17 mouse cellular contexts compared by ENCODE assay signal in the genomic region with DNA sequence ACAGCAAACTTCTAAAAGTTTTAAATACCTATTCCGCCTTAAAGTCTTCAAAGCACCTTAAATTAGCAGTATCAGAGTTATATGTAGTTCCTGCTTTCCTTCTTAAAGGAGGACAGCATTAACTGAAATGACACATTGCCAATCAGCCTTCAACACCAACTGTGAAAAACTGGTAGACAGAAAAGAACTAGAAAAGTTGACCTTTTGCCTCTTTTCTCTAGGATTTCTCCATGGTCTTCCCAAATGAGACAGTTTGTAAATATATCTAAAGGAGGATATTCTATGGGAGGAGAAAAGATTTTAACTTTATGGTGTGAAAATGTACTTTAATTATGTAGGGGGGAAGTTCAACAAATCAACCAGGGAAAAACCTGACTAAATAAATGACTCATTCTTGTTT. TPM values are rescaled to one million over a fixed set of nuclear protein-coding genes. Genes with fewer than 3 reads are reported as not detected.
A peak's percentile ranks its signal among the peaks of the same experiment; 100 is the strongest.
DNase-seq lines count a peak whose midpoint lies in the region; ATAC-seq and TF ChIP-seq lines count a peak whose summit lies in the region.
"Had no signal": no experiment of that assay in that cellular context is flagged by ENCODE, and none has a peak within 500 bp of the region (broad histone marks: within the 10 kb centered on the region; RNA-seq: fewer than 3 reads in every experiment).

No protein-coding gene starts in this region.

- H3K4me2 ChIP-seq in forebrain, embryonic 14.5 days (ENCODE audit: low read length), result peak overlapping the region; percentile 77
- no peak overlapping the region for H3K4me2 ChIP-seq in forebrain, embryonic 12.5 days
- H3K4me2 ChIP-seq in hindbrain, embryonic 13.5 days, result no peak overlapping the region; the same call in 1 of the 2 replicates
- H3K4me2 ChIP-seq in midbrain, embryonic 15.5 days, result peak overlapping the region; percentile 9; the same call in 1 of the 2 replicates
- H3K4me2 ChIP-seq in midbrain, embryonic 16.5 days (ENCODE audit: low read length), result no peak overlapping the region
- peak overlapping the region; percentile 69 for H3K4me2 ChIP-seq in myocyte (ENCODE audit: low read depth)

- H3K9me3 ChIP-seq in forebrain, embryonic 14.5 days (replicated peaks; ENCODE audit: control insufficient read depth, low read length), result no peaks in the 10 kb centered on the region
- no peaks in the 10 kb centered on the region for H3K9me3 ChIP-seq in forebrain, embryonic 12.5 days
- H3K9me3 ChIP-seq in hindbrain, embryonic 10.5 days, result no peaks in the 10 kb centered on the region
- H3K9me3 ChIP-seq in hindbrain, embryonic 13.5 days, result no peaks in the 10 kb centered on the region
- no peaks in the 10 kb centered on the region for H3K9me3 ChIP-seq in midbrain, embryonic 15.5 days
- no peaks in the 10 kb centered on the region for H3K9me3 ChIP-seq in midbrain, embryonic 16.5 days (replicated peaks; ENCODE audit: control insufficient read depth, low read length, poor library complexity, severe bottlenecking)
- H3K9me3 ChIP-seq: G1E had no signal

- no peak overlapping the region for H3K27ac ChIP-seq in forebrain, embryonic 14.5 days (ENCODE audit: low read depth, low read length)
- no peak overlapping the region for H3K27ac ChIP-seq in forebrain, embryonic 12.5 days
- no peak overlapping the region for H3K27ac ChIP-seq in hindbrain, embryonic 10.5 days
- H3K27ac ChIP-seq in hindbrain, embryonic 13.5 days, result no peak overlapping the region
- H3K27ac ChIP-seq in midbrain, embryonic 15.5 days, result no peak overlapping the region
- H3K27ac ChIP-seq in midbrain, embryonic 16.5 days (ENCODE audit: low read length), result no peak overlapping the region

- no peak for TF ChIP-seq POLR2A in myocyte (IDR thresholded peaks at IDR 0.05; ENCODE audit: insufficient read length, low read depth)

- H3ac ChIP-seq in myocyte (ENCODE audit: control insufficient read depth, insufficient read length), result no peak overlapping the region

- no peak for DNase-seq in forebrain, embryonic 14.5 days (ENCODE audit: low spot score)
- DNase-seq in hindbrain, embryonic 10.5 days (ENCODE audit: low spot score), result no peak
- no peak for DNase-seq in cerebellum, postnatal 10 days
- DNase-seq: adrenal gland, postnatal 36 days; cerebellum, adult 11 months; gastrocnemius, postnatal 10 days; kidney, postnatal 25 days; layer of hippocampus, postnatal 36 days; right cerebral cortex, postnatal 14 days had no signal

- ATAC-seq in forebrain, embryonic 14.5 days, result no peak
- ATAC-seq in forebrain, embryonic 12.5 days (ENCODE audit: low FRiP score), result no peak
- ATAC-seq in hindbrain, embryonic 13.5 days (ENCODE audit: low FRiP score), result no peak
- ATAC-seq in midbrain, embryonic 15.5 days (replicated peaks), result no peak
- no peak for ATAC-seq in midbrain, embryonic 16.5 days
- ATAC-seq: inflammation-experienced regulatory T-cells, adult 6 months; lung, postnatal 0 days had no signal

- H3K27me3 ChIP-seq in forebrain, embryonic 14.5 days (replicated peaks; ENCODE audit: control insufficient read depth, insufficient read depth, low read length), result no peaks in the 10 kb centered on the region
- no peaks in the 10 kb centered on the region for H3K27me3 ChIP-seq in forebrain, embryonic 12.5 days
- no peaks in the 10 kb centered on the region for H3K27me3 ChIP-seq in hindbrain, embryonic 10.5 days (ENCODE audit: insufficient read depth, poor library complexity, severe bottlenecking)
- no peaks in the 10 kb centered on the region for H3K27me3 ChIP-seq in hindbrain, embryonic 13.5 days
- H3K27me3 ChIP-seq in midbrain, embryonic 15.5 days (replicated peaks), result no peaks in the 10 kb centered on the region
- no peaks in the 10 kb centered on the region for H3K27me3 ChIP-seq in midbrain, embryonic 16.5 days (ENCODE audit: control insufficient read depth, insufficient read depth, low read depth, low read length)
- no peaks in the 10 kb centered on the region for H3K27me3 ChIP-seq in myocyte (ENCODE audit: control insufficient read depth, insufficient read depth, insufficient read length)

- no peak overlapping the region for H3K9ac ChIP-seq in forebrain, embryonic 14.5 days (ENCODE audit: low read length)
- no peak overlapping the region for H3K9ac ChIP-seq in forebrain, embryonic 12.5 days
- no peak overlapping the region for H3K9ac ChIP-seq in hindbrain, embryonic 13.5 days
- no peak overlapping the region for H3K9ac ChIP-seq in midbrain, embryonic 15.5 days
- H3K9ac ChIP-seq in midbrain, embryonic 16.5 days (ENCODE audit: low read depth, low read length), result no peak overlapping the region

- no peaks in the 10 kb centered on the region for H3K36me3 ChIP-seq in forebrain, embryonic 14.5 days (ENCODE audit: control insufficient read depth, insufficient read depth, low read length)
- H3K36me3 ChIP-seq in forebrain, embryonic 12.5 days (replicated peaks), result no peaks in the 10 kb centered on the region
- no peaks in the 10 kb centered on the region for H3K36me3 ChIP-seq in hindbrain, embryonic 10.5 days
- no peaks in the 10 kb centered on the region for H3K36me3 ChIP-seq in hindbrain, embryonic 13.5 days
- H3K36me3 ChIP-seq in midbrain, embryonic 15.5 days (replicated peaks), result no peaks in the 10 kb centered on the region
- H3K36me3 ChIP-seq in midbrain, embryonic 16.5 days (ENCODE audit: control insufficient read depth, insufficient read depth, low read length), result no peaks in the 10 kb centered on the region
- H3K36me3 ChIP-seq in myocyte (ENCODE audit: control insufficient read depth, insufficient read depth), result no peaks in the 10 kb centered on the region
- H3K36me3 ChIP-seq: G1E had no signal

- H3K4me3 ChIP-seq in forebrain, embryonic 14.5 days (ENCODE audit: low read depth, low read length), result no peak overlapping the region
- H3K4me3 ChIP-seq in forebrain, embryonic 12.5 days (replicated peaks), result no peak overlapping the region
- peak overlapping the region; percentile 97 for H3K4me3 ChIP-seq in hindbrain, embryonic 10.5 days
- no peak overlapping the region for H3K4me3 ChIP-seq in hindbrain, embryonic 13.5 days
- no peak overlapping the region for H3K4me3 ChIP-seq in midbrain, embryonic 15.5 days
- no peak overlapping the region for H3K4me3 ChIP-seq in midbrain, embryonic 16.5 days (ENCODE audit: low read depth, low read length)
- peak overlapping the region; percentile 83 for H3K4me3 ChIP-seq in myocyte

- WGBS in forebrain, embryonic 14.5 days, result 96% methylated on average over 1 of the region's 1 CpGs
- WGBS in forebrain, embryonic 12.5 days, result 98% methylated on average over 1 of the region's 1 CpGs
- 95% methylated on average over 1 of the region's 1 CpGs for WGBS in hindbrain, embryonic 10.5 days
- WGBS in hindbrain, embryonic 13.5 days, result 96% methylated on average over 1 of the region's 1 CpGs
- WGBS in midbrain, embryonic 15.5 days, result 98% methylated on average over 1 of the region's 1 CpGs
- WGBS in midbrain, embryonic 16.5 days, result 100% methylated on average over 1 of the region's 1 CpGs

- peaks cover 13% of the 10 kb centered on the region; the same call in 1 of the 2 replicates for H3K4me1 ChIP-seq in forebrain, embryonic 14.5 days (ENCODE audit: control insufficient read depth, insufficient read depth, low read length)
- peaks cover 21% of the 10 kb centered on the region for H3K4me1 ChIP-seq in forebrain, embryonic 12.5 days
- H3K4me1 ChIP-seq in hindbrain, embryonic 10.5 days (replicated peaks), result peaks cover 26% of the 10 kb centered on the region
- H3K4me1 ChIP-seq in hindbrain, embryonic 13.5 days (replicated peaks), result peaks cover 20% of the 10 kb centered on the region
- H3K4me1 ChIP-seq in midbrain, embryonic 15.5 days, result peaks cover 26% of the 10 kb centered on the region
- peaks cover 24% of the 10 kb centered on the region for H3K4me1 ChIP-seq in midbrain, embryonic 16.5 days (ENCODE audit: control insufficient read depth, insufficient read depth, low read length)

- peaks cover 65% of the 10 kb centered on the region for H3K79me2 ChIP-seq in myocyte (ENCODE audit: control insufficient read depth, insufficient read depth)

TF ChIP-seq in myocyte, 11 proteins besides CTCF, POLR2A, EP300 and RAD21:
- no peak for TF ChIP-seq MYOG (IDR thresholded peaks at IDR 0.05; ENCODE audit: control insufficient read depth in 1 of 3, insufficient read depth in 1 of 3, insufficient read length in 2 of 3, low read depth in 2 of 3)
- TF ChIP-seq MAX (IDR thresholded peaks at IDR 0.05; ENCODE audit: low read depth), result no peak
- TF ChIP-seq REST (IDR thresholded peaks at IDR 0.05; ENCODE audit: insufficient read depth, insufficient read length), result no peak
- TF ChIP-seq USF1 (IDR thresholded peaks at IDR 0.05; ENCODE audit: low read depth), result no peak
- TF ChIP-seq POLR2AphosphoS2 (IDR thresholded peaks at IDR 0.05; ENCODE audit: insufficient read length, low read depth), result no peak
- TF ChIP-seq SRF (IDR thresholded peaks at IDR 0.05; ENCODE audit: control insufficient read depth, insufficient read length, low read depth), result no peak
- no peak for TF ChIP-seq CEBPB (IDR thresholded peaks at IDR 0.05; ENCODE audit: insufficient read depth, poor library complexity, severe bottlenecking)

RNA-seq across cellular contexts. Expression of a gene that starts 2.3 kb away (rescaled TPM):
- 5.2 and 8.3 TPM in 2 replicates for polyA plus RNA-seq in forebrain, embryonic 14.5 days (2014; fragmentation: Nextera tagmentation; extraction: Ambion mirVana)
- 9.2 and 10.6 TPM in 2 replicates for polyA plus RNA-seq in forebrain, embryonic 12.5 days (2016; fragmentation: Nextera tagmentation; extraction: Ambion mirVana)
- 6.2 and 7.2 TPM in 2 replicates for polyA plus RNA-seq in hindbrain, embryonic 10.5 days (2016; fragmentation: Nextera tagmentation; extraction: Ambion mirVana)
- 8.4 and 8.6 TPM in 2 replicates for polyA plus RNA-seq in hindbrain, embryonic 13.5 days (2015; fragmentation: Nextera tagmentation; extraction: Ambion mirVana)
- 8.3 and 8.6 TPM in 2 replicates for polyA plus RNA-seq in midbrain, embryonic 15.5 days (2015; fragmentation: Nextera tagmentation; extraction: Ambion mirVana)
- 6.6 and 8.5 TPM in 2 replicates for polyA plus RNA-seq in midbrain, embryonic 16.5 days (2015; fragmentation: Nextera tagmentation; extraction: Ambion mirVana)
- 4.4 TPM for polyA plus RNA-seq in myocyte (2012; fragmentation: generic; extraction: Trizol)

Comparison
In these comparisons a context has a peak if more than half of its experiments do, and no peak if none do; other contexts are left out.
1. H3K4me2 ChIP-seq: peak in forebrain, embryonic 14.5 days (single experiment), midbrain, embryonic 15.5 days (single experiment) and myocyte (single experiment); none in forebrain, embryonic 12.5 days (single experiment), hindbrain, embryonic 13.5 days (single experiment) and midbrain, embryonic 16.5 days (single experiment).
2. H3K4me3 ChIP-seq: peak in hindbrain, embryonic 10.5 days (single experiment) and myocyte (single experiment); none in forebrain, embryonic 14.5 days (single experiment), forebrain, embryonic 12.5 days (single experiment), hindbrain, embryonic 13.5 days (single experiment), midbrain, embryonic 15.5 days (single experiment) and midbrain, embryonic 16.5 days (single experiment).